Mouse (Mus musculus) intestine, postnatal 0 days (tissue): ENCODE measurements around the gene Chil1. TPM values are rescaled to one million over a fixed set of nuclear protein-coding genes. Genes with fewer than 3 reads are reported as not detected.

ENCODE experiments used
- ATAC-seq: fragments of 200-750 bp; cut with Nextera tagmentation; 2 replicates; pipeline ENCODE4 v1.8.0; 2017; ENCODE audit warnings: mild to moderate bottlenecking, moderate TSS enrichment, moderate library complexity
- H3K27ac ChIP-seq: fragments of 300-500 bp; sonication (generic); 2 replicates; pipeline ENCODE4 v1.5.1; 2014; ENCODE audit warnings: mild to moderate bottlenecking, low read depth, low read length, moderate library complexity
- H3K27me3 ChIP-seq: fragments of 300-500 bp; sonication (generic); replicated peaks from 2 replicates; pipeline ENCODE4 v1.6.1; 2014; ENCODE audit warnings: low read length, mixed read lengths; ENCODE audit not compliant: control insufficient read depth, insufficient read depth
- H3K36me3 ChIP-seq: fragments of 300-500 bp; sonication (generic); 2 replicates; pipeline ENCODE4 v1.6.1; 2014; ENCODE audit warnings: mild to moderate bottlenecking, moderate library complexity; ENCODE audit not compliant: control insufficient read depth, insufficient read depth
- H3K4me1 ChIP-seq: fragments of 300-500 bp; sonication (generic); replicated peaks from 2 replicates; pipeline ENCODE4 v1.6.1; 2014; ENCODE audit warnings: antibody characterized with exemption, low read length, mixed read lengths; ENCODE audit not compliant: control insufficient read depth, insufficient read depth
- H3K4me2 ChIP-seq: fragments of 300-500 bp; sonication (generic); replicated peaks from 2 replicates; pipeline ENCODE4 v1.6.1; 2014; ENCODE audit warnings: low read depth, mild to moderate bottlenecking, moderate library complexity
- H3K4me3 ChIP-seq: fragments of 300-500 bp; sonication (generic); 2 replicates; pipeline ENCODE4 v1.5.1; 2014; ENCODE audit warnings: low read depth, low read length
- H3K9ac ChIP-seq: fragments of 300-500 bp; sonication (generic); 2 replicates; pipeline ENCODE4 v1.6.1; 2014; ENCODE audit warnings: mild to moderate bottlenecking, low read depth, low read length
- H3K9me3 ChIP-seq: fragments of 300-500 bp; sonication (generic); 2 replicates; pipeline ENCODE4 v1.6.1; 2016; ENCODE audit warnings: mixed run types; ENCODE audit not compliant: control insufficient read depth
- CTCF ChIP-seq: sonication (generic); IDR thresholded peaks from 2 replicates; pipeline ENCODE4 v1.5.1; 2016; ENCODE audit warnings: low read depth, mild to moderate bottlenecking, control low read depth, antibody characterized with exemption, moderate library complexity
- WGBS: fragments of 180-500 bp; shearing (Covaris S2); extraction: QIAGEN DNeasy Blood & Tissue Kit; methylation state at CpG from one replicate; pipeline ENCODE4 v1.1.7; 2014; 5-methylcytosine and 5-hydroxymethylcytosine counted together
- polyA plus RNA-seq: library from polyadenylated mRNA; unstranded; fragments of >200 nt; fragmentation: Nextera tagmentation; extraction: Ambion mirVana; gene quantifications from 2 replicates; pipeline ENCODE4 v1.2.1, GENCODE M21; 2015

Gene Chil1
- polyA plus RNA-seq, 1 experiment from 2014 or later = 0.99 TPM

DNA sequence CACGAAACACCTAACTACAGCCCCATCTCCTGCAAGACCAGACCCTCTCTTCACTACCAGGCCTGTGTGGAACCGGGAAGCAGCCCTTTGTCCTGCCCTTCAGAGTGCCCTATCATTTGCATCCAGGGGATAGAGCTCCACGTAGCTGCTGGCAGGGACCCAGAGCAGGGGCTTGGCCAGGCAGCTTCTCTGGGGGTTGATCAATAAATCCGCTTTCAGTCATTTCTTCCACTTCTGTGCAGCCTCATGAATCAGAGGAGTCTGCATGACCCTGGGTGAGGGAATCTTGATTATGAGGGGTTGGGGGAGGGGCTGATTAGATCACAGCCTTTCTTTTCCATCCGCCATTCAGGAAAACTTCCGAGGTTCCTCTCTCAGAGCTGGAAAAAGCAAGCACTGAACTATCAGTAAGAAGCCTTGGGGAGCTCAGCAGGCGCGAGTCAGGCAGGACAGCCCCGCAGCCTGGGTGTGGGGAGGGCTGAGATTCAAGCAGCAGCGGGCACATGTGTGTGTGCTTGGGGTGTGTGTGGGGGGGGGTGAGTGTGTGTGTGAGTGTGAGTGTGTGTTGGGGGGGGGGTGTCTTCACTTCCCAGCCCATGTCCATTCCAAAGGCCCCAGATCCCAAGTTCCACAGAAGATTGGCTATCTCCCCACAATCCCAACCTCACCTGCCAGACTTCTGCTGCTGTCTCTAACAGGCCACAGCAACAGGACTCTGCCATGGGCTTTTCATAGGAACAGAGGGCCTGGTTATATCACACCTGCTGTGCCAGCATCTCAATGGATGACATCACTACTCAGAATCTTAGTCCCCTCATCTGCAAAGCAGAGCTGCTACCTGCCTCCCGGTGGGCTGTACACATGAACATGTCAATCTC, 34.0 kb downstream of the Chil1 start:
- Histone ChIP-seq H3K4me1 (no peaks in the 10 kb centered on the region), H3K27ac (peak overlapping the region; percentile 85; the same call in 1 of the 2 replicates), H3K4me3 (no peak overlapping the region), H3K27me3 (no peaks in the 10 kb centered on the region), H3K4me2 (no peak overlapping the region; the same call in 1 of the 2 replicates), H3K9ac (no peak overlapping the region), H3K36me3 (no peaks in the 10 kb centered on the region), H3K9me3 (no peaks in the 10 kb centered on the region)
- TF ChIP-seq CTCF = no peak
- ATAC-seq = peak; percentile 8; the same call in 1 of the 2 replicates
- WGBS = 37% methylated on average over 11 of the region's 11 CpGs

DNA sequence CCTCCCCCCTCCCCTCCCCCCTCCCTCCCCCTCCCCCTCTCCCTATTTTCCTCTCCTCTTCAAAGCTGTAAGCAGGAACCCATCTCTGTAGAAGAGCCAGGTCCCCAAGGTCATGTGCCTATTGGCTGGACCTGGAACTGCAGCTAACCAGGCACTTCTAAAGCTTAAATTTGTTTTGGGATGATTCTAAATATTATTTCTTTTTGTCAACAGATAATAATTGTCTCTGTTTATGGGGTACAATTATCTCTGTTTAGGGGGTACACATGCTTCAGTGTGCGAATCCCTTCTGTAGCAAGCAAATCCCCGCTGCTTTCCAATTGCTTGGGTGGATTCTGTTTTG, 34.6 kb downstream of the Chil1 start:
- WGBS = 59% methylated on average over 2 of the region's 2 CpGs
- H3K4me1 ChIP-seq = no peaks in the 10 kb centered on the region
- H3K27ac ChIP-seq = peak overlapping the region; percentile 85; the same call in 1 of the 2 replicates
- no peaks in the 10 kb centered on the region for H3K9me3 ChIP-seq
- TF ChIP-seq CTCF = peak; percentile 38
- no peaks in the 10 kb centered on the region for H3K27me3 ChIP-seq
- H3K4me2 ChIP-seq = peak overlapping the region; percentile 17; the same call in 1 of the 2 replicates
- H3K36me3 ChIP-seq = no peaks in the 10 kb centered on the region
- no peak overlapping the region for H3K4me3 ChIP-seq
- H3K9ac ChIP-seq = no peak overlapping the region
- peak; percentile 32; the same call in 1 of the 2 replicates for ATAC-seq

DNA sequence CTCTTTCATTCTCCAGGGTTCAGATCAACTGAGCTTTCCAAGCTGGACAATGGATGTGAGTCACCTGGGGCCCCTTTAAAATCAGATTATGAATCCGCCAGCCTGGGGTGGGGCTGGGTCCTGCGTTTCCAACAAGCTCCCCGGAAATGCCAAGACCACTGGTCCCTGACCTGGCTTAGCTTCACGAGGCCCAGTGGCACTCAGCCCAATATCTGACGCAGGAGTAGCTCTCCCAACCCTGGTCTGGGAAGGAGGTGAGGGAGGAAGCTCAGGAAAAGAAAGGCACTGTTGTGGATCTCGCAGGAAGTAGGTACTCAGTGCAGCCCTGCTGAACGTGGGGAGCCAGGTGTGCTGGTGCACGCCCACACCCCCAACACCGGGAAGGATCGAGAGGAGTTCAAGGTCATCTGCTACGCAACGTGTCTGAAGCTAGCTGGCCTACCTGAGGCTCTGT, 35.1 kb downstream of the Chil1 start:
- H3K27me3 ChIP-seq = no peaks in the 10 kb centered on the region
- H3K4me1 ChIP-seq = no peaks in the 10 kb centered on the region
- H3K9ac ChIP-seq = peak overlapping the region; percentile 18; the same call in 1 of the 2 replicates
- H3K9me3 ChIP-seq = no peaks in the 10 kb centered on the region
- peak; percentile 89 for ATAC-seq
- no peak overlapping the region for H3K4me3 ChIP-seq
- H3K36me3 ChIP-seq = no peaks in the 10 kb centered on the region
- H3K4me2 ChIP-seq = peak overlapping the region; percentile 17
- peak overlapping the region; percentile 85 for H3K27ac ChIP-seq
- WGBS = 28% methylated on average over 12 of the region's 12 CpGs
- TF ChIP-seq CTCF = no peak

DNA sequence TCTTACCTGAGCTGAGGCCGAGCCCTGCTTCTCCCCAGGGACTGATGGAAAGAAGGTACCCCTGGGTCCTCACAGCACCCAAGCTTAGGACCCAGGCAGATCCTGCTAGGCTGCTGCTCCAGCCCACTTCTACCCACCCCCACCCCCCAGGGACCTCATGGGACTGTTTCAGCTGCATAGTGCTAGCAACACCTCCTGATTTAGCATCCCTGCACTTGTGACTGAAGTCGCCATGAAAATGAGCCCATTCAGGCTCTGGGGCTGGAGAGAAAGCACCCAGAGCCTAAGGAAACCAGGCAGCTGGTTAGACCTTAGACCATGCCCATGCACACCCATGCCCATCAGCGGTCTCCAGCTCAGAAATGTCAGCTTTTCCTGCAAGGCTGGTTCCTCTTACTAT, 36.0 kb downstream of the Chil1 start:
- Histone ChIP-seq H3K9me3 (no peaks in the 10 kb centered on the region), H3K9ac (no peak overlapping the region), H3K4me1 (no peaks in the 10 kb centered on the region), H3K4me3 (no peak overlapping the region), H3K27ac (peak overlapping the region; percentile 85; the same call in 1 of the 2 replicates), H3K4me2 (no peak overlapping the region), H3K27me3 (no peaks in the 10 kb centered on the region), H3K36me3 (no peaks in the 10 kb centered on the region)
- no peak for ATAC-seq
- TF ChIP-seq CTCF = no peak
- WGBS = 87% methylated on average over 3 of the region's 3 CpGs

DNA sequence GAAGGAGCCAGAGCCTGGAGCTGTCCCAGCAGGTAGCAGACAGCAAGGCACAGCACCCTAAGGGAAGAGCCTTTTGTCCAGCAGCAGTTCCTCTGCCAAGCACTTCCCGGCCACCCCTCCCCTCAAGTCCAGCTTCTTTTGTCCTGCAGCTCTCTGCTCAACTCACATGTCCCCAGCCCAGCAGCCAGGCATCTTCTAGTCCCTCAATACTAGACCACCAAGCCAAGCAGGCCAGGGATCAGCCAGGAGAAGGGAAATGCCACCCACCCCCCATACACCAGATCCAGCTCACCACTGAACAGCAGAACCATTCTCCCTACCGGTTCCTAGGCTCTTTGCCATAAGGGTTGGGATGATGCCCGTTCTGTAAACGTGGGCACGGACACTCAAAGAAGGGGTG, 37.6 kb downstream of the Chil1 start:
- no peaks in the 10 kb centered on the region for H3K9me3 ChIP-seq
- no peak for TF ChIP-seq CTCF
- no peak for ATAC-seq
- H3K27ac ChIP-seq = no peak overlapping the region
- H3K4me3 ChIP-seq = no peak overlapping the region
- H3K4me1 ChIP-seq = no peaks in the 10 kb centered on the region
- WGBS = 89% methylated on average over 5 of the region's 5 CpGs
- no peak overlapping the region for H3K9ac ChIP-seq
- no peak overlapping the region for H3K4me2 ChIP-seq
- no peaks in the 10 kb centered on the region for H3K27me3 ChIP-seq
- H3K36me3 ChIP-seq = no peaks in the 10 kb centered on the region

DNA sequence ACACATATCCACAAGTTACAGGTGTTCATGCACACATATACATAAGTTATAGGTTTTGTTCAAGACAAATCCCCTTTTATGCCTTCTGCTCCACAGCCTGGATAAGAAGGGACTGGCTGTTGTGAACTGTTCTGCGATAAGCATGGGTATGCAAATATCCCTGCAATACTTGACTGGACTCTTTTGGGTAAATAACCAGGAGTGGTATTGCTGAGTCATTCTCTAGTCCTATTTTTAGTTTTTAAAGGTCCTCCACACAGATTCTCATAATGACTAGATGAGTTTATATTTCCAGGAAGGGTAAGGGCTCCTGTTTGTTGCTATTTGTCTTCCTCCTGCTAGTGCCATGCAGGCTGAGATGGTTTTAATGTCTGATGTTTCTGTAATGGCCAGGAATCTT, 39.2 kb downstream of the Chil1 start:
- no peak for TF ChIP-seq CTCF
- WGBS = 47% methylated on average over 1 of the region's 1 CpGs
- Histone ChIP-seq H3K27ac (no peak overlapping the region), H3K27me3 (no peaks in the 10 kb centered on the region), H3K4me2 (no peak overlapping the region), H3K4me3 (no peak overlapping the region), H3K9me3 (no peaks in the 10 kb centered on the region), H3K9ac (no peak overlapping the region), H3K4me1 (no peaks in the 10 kb centered on the region), H3K36me3 (no peaks in the 10 kb centered on the region)
- no peak for ATAC-seq
